Mouse (Mus musculus): ENCODE data around the gene Setd1a. TPM values are rescaled to one million over a fixed set of nuclear protein-coding genes. Genes with fewer than 3 reads are reported as not detected.
"Not testable (repeated sequence)": the region's sequence is repeated elsewhere in the genome, so short reads cannot be mapped to it uniquely, and the experiment has no call there.

Setd1a gene
- total RNA-seq, 2 experiments from 2014 or later: 35.5 to 40.3 TPM

GRCm38 (mm10) chr7:127824176-127824871 lies 47.9 kb downstream of the Setd1a start, which contains the start of the genes Stx4a and Stx1b:
Gene Stx4a (plus strand): TSS chr7:127824294.
Gene Stx1b (minus strand): TSS chr7:127824549.
- DNase-seq (ENCODE audit: low spot score in 2 of 2): peak; percentile 72 to 79

GRCm38 (mm10) chr7:127835550-127835949 lies 59.1 kb downstream of the Setd1a start:
- no peak for DNase-seq (ENCODE audit: low spot score in 2 of 2)

- no peak for DNase-seq (ENCODE audit: low spot score in 2 of 2)
These were observed 61.0 kb downstream of the Setd1a start for GRCm38 (mm10) chr7:127837473-127837872.

- not testable (repeated sequence) for DNase-seq (ENCODE audit: low spot score in 2 of 2)
These were observed 61.4 kb downstream of the Setd1a start for GRCm38 (mm10) chr7:127837878-127838277.

GRCm38 (mm10) chr7:127840031-127840430 lies 63.6 kb downstream of the Setd1a start:
- DNase-seq (ENCODE audit: low spot score in 2 of 2): not testable (repeated sequence)

- DNase-seq (ENCODE audit: low spot score in 2 of 2): peak in 1 of 2 experiments; percentile 63
These were observed 64.4 kb downstream of the Setd1a start for GRCm38 (mm10) chr7:127840886-127841285.

- peak; percentile 93 to 97 for DNase-seq (ENCODE audit: low spot score in 2 of 2)
These were observed 65.0 kb downstream of the Setd1a start for GRCm38 (mm10) chr7:127841340-127842000.

GRCm38 (mm10) chr7:127842001-127842718 lies 65.7 kb downstream of the Setd1a start:
- peak; percentile 72 to 77 for DNase-seq (ENCODE audit: low spot score in 2 of 2)

Other genes with a start within 250 kb of the Setd1a start
- gene Tmem265, start 215.3 kb upstream of the Setd1a start, total RNA-seq (2021): 1 to 10 TPM in 1 of 2 experiments, under 1 TPM in 1; 0.80 to 2.4 TPM
- gene Phkg2, start 203.3 kb upstream of the Setd1a start, total RNA-seq (2021): 10 to 100 TPM; 69.4 to 76.3 TPM
- 10 to 100 TPM; 10.5 to 11.2 TPM for gene Ccdc189, start 188.1 kb upstream of the Setd1a start, total RNA-seq (2021)
- 10 to 100 TPM; 70.6 to 71.3 TPM for gene Rnf40, start 187.9 kb upstream of the Setd1a start, total RNA-seq (2021)
- gene Zfp629, start 160.9 kb upstream of the Setd1a start, total RNA-seq (2021): 10 to 100 TPM; 25.1 to 31.8 TPM
- gene Bcl7c, start 67.7 kb upstream of the Setd1a start, total RNA-seq (2021): 10 to 100 TPM; 38.6 TPM
- gene Ctf1, start 63.9 kb upstream of the Setd1a start, total RNA-seq (2021): 1 to 10 TPM; 4.3 to 5.3 TPM
- not detected for gene Ctf2, start 44.5 kb upstream of the Setd1a start, total RNA-seq (2021)
- 10 to 100 TPM; 86.8 to 92.2 TPM for gene Fbxl19, start 32.1 kb upstream of the Setd1a start, total RNA-seq (2021)
- 10 to 100 TPM; 18.5 to 19.1 TPM for gene Orai3, start 6.9 kb upstream of the Setd1a start, total RNA-seq (2021)
- 1 to 10 TPM; 2.9 to 4.6 TPM for gene Gm49388, start 8.9 kb downstream of the Setd1a start, total RNA-seq (2021)
- 1 to 10 TPM; 4.8 to 5.1 TPM for gene Hsd3b7, start 23.9 kb downstream of the Setd1a start, total RNA-seq (2021)
- 10 to 100 TPM; 46.9 to 53.6 TPM for gene Stx4a, start 47.6 kb downstream of the Setd1a start, total RNA-seq (2021)
- 100 to 1,000 TPM; 292 to 296 TPM for gene Stx1b, start 47.9 kb downstream of the Setd1a start, total RNA-seq (2021)
- gene Zfp646, start 99.6 kb downstream of the Setd1a start, total RNA-seq (2021): 10 to 100 TPM; 28.6 to 30.2 TPM
- gene Zfp668, start 100.2 kb downstream of the Setd1a start, total RNA-seq (2021): 10 to 100 TPM; 22.9 to 25.3 TPM
- gene Prss53, start 114.3 kb downstream of the Setd1a start, total RNA-seq (2021): 1 to 10 TPM in 1 of 2 experiments, under 1 TPM in 1; 0.96 to 1.1 TPM
- not detected for gene Gm21974, start 118.8 kb downstream of the Setd1a start, total RNA-seq (2021)
- gene Vkorc1, start 118.9 kb downstream of the Setd1a start, total RNA-seq (2021): 10 to 100 TPM; 25.0 to 26.3 TPM
- 10 to 100 TPM; 45.9 to 48.6 TPM for gene Bckdk, start 127.4 kb downstream of the Setd1a start, total RNA-seq (2021)
- gene Kat8, start 135.8 kb downstream of the Setd1a start, total RNA-seq (2021): 10 to 100 TPM; 25.8 to 28.2 TPM
- gene Prss8, start 153.4 kb downstream of the Setd1a start, total RNA-seq (2021): 1 to 10 TPM; 1.7 to 1.8 TPM
- gene Prss36, start 170.1 kb downstream of the Setd1a start, total RNA-seq (2021): 10 to 100 TPM; 15.0 to 17.0 TPM
- gene Fus, start 190.8 kb downstream of the Setd1a start, total RNA-seq (2021): 100 to 1,000 TPM; 423 to 445 TPM
- 1 to 10 TPM; 3.2 to 4.5 TPM for gene Pycard, start 217.2 kb downstream of the Setd1a start, total RNA-seq (2021)
- gene Trim72, start 227.3 kb downstream of the Setd1a start, total RNA-seq (2021): under 1 TPM; 0.40 to 0.55 TPM

All from layer of hippocampus, postnatal 10 days (tissue).